Mouse (Mus musculus) heart, embryonic 14.5 days (tissue): ENCODE measurements around the gene Eif2ak4. TPM values are rescaled to one million over a fixed set of nuclear protein-coding genes. Genes with fewer than 3 reads are reported as not detected.

Experiments used
- ATAC-seq: fragments of 200-750 bp; cut with Nextera tagmentation; 2 replicates; pipeline ENCODE4 v1.8.0; 2017; ENCODE audit warnings: low read depth, moderate TSS enrichment; ENCODE audit not compliant: insufficient number of reproducible peaks, insufficient read depth, low FRiP score
- H3K27ac ChIP-seq, 2 experiments: fragments of 200-500 bp in 1 of 2; fragments of 300-500 bp in 1 of 2; sonication (generic) in 1 of 2; replicated peaks in 1 of 2; 2 replicates each; pipeline ENCODE4 v1.5.1; 2012 to 2014; ENCODE audit warnings: low read depth in 2 of 2, low read length in 2 of 2, control low read depth in 1 of 2, mild to moderate bottlenecking in 1 of 2, mixed read lengths in 1 of 2; ENCODE audit not compliant: control insufficient read depth in 1 of 2, insufficient read depth in 1 of 2
- H3K27me3 ChIP-seq: fragments of 300-500 bp; sonication (generic); 2 replicates; pipeline ENCODE4 v1.6.1; 2014; ENCODE audit warnings: mild to moderate bottlenecking, low read length, control low read depth; ENCODE audit not compliant: control insufficient read depth, insufficient read depth
- H3K36me3 ChIP-seq: fragments of 300-500 bp; sonication (generic); 2 replicates; pipeline ENCODE4 v1.6.1; 2014; ENCODE audit warnings: mild to moderate bottlenecking, control low read depth, low read length, mixed read lengths; ENCODE audit not compliant: control insufficient read depth, insufficient read depth
- H3K4me1 ChIP-seq, 2 experiments: fragments of 200-500 bp in 1 of 2; fragments of 300-500 bp in 1 of 2; sonication (generic) in 1 of 2; 2 replicates each; pipeline ENCODE4 v1.6.1; 2012 to 2014; ENCODE audit warnings: low read length in 2 of 2, control low read depth in 1 of 2, mixed read lengths in 1 of 2; ENCODE audit not compliant: control insufficient read depth in 2 of 2, insufficient read depth in 2 of 2
- H3K4me2 ChIP-seq: fragments of 300-500 bp; sonication (generic); 2 replicates; pipeline ENCODE4 v1.6.1; 2014; ENCODE audit warnings: mild to moderate bottlenecking, low read length
- H3K4me3 ChIP-seq, 2 experiments: fragments of 200-500 bp in 1 of 2; fragments of 300-500 bp in 1 of 2; sonication (generic) in 1 of 2; 2 replicates each; pipeline ENCODE4 v1.5.1; 2012 to 2014; ENCODE audit warnings: low read length in 2 of 2, mild to moderate bottlenecking in 2 of 2, control low read depth in 1 of 2, low read depth in 1 of 2, moderate library complexity in 1 of 2; ENCODE audit not compliant: control insufficient read depth in 1 of 2, insufficient read depth in 1 of 2
- H3K9ac ChIP-seq: fragments of 300-500 bp; sonication (generic); 2 replicates; pipeline ENCODE4 v1.6.1; 2014; ENCODE audit warnings: mild to moderate bottlenecking, low read length
- H3K9me3 ChIP-seq: fragments of 300-500 bp; sonication (generic); 2 replicates; pipeline ENCODE4 v1.6.1; 2016; ENCODE audit warnings: low read length, control low read depth; ENCODE audit not compliant: control insufficient read depth
- WGBS: fragments of 180-500 bp; shearing (Covaris S2); extraction: QIAGEN DNeasy Blood & Tissue Kit; methylation state at CpG from one replicate; pipeline ENCODE4 v1.1.7; 2014; 5-methylcytosine and 5-hydroxymethylcytosine counted together
- polyA plus RNA-seq: library from polyadenylated mRNA; unstranded; fragments of >200 nt; fragmentation: Nextera tagmentation; extraction: Ambion mirVana; gene quantifications from 2 replicates; pipeline ENCODE4 v1.2.1, GENCODE M21; 2014

The Eif2ak4 gene
- polyA plus RNA-seq, 1 experiment from 2014 or later = 6.7 TPM

GRCm38 (mm10) chr2:118464450-118464849 lies 76.0 kb downstream of the Eif2ak4 start:
- Histone ChIP-seq H3K4me3 (no peak overlapping the region), H3K36me3 (peaks cover 80% of the 10 kb centered on the region), H3K27ac (no peak overlapping the region), H3K27me3 (no peaks in the 10 kb centered on the region), H3K9me3 (no peaks in the 10 kb centered on the region), H3K4me2 (no peak overlapping the region), H3K4me1 (no peaks in the 10 kb centered on the region; a peak in 1 of 4 replicates), H3K9ac (no peak overlapping the region)
- 71% methylated on average over 3 of the region's 3 CpGs for WGBS
- no peak for ATAC-seq

GRCm38 (mm10) chr2:118465894-118466293 lies 77.5 kb downstream of the Eif2ak4 start:
- H3K4me2 ChIP-seq = no peak overlapping the region
- H3K36me3 ChIP-seq = peaks cover 87% of the 10 kb centered on the region

GRCm38 (mm10) chr2:118466601-118467000 lies 78.2 kb downstream of the Eif2ak4 start:
- no peaks in the 10 kb centered on the region for H3K27me3 ChIP-seq
- 46% methylated on average over 1 of the region's 1 CpGs for WGBS
- no peak overlapping the region for H3K27ac ChIP-seq
- no peak for ATAC-seq
- H3K4me3 ChIP-seq = no peak overlapping the region
- H3K4me2 ChIP-seq = no peak overlapping the region
- no peak overlapping the region for H3K9ac ChIP-seq
- H3K4me1 ChIP-seq = no peaks in the 10 kb centered on the region; a peak in 1 of 4 replicates
- H3K9me3 ChIP-seq = no peaks in the 10 kb centered on the region
- H3K36me3 ChIP-seq = peaks cover 94% of the 10 kb centered on the region

More at GRCm38 (mm10) chr2:118465894-118466293, 77.5 kb downstream of the Eif2ak4 start:
- Histone ChIP-seq H3K4me3 (no peak overlapping the region), H3K27ac (no peak overlapping the region), H3K4me1 (no peaks in the 10 kb centered on the region; a peak in 1 of 4 replicates), H3K27me3 (no peaks in the 10 kb centered on the region), H3K9me3 (no peaks in the 10 kb centered on the region), H3K9ac (no peak overlapping the region)
- no peak for ATAC-seq
- 40% methylated on average over 2 of the region's 2 CpGs for WGBS

GRCm38 (mm10) chr2:118468354-118468753 lies 79.9 kb downstream of the Eif2ak4 start:
- no peak overlapping the region for H3K9ac ChIP-seq
- no peaks in the 10 kb centered on the region; a peak in 1 of 4 replicates for H3K4me1 ChIP-seq
- no peaks in the 10 kb centered on the region for H3K27me3 ChIP-seq
- ATAC-seq = no peak
- H3K4me3 ChIP-seq = no peak overlapping the region
- H3K36me3 ChIP-seq = peaks cover 94% of the 10 kb centered on the region
- no peaks in the 10 kb centered on the region for H3K9me3 ChIP-seq
- no peak overlapping the region for H3K27ac ChIP-seq
- H3K4me2 ChIP-seq = no peak overlapping the region

GRCm38 (mm10) chr2:118478833-118479549 lies 90.6 kb downstream of the Eif2ak4 start:
- Histone ChIP-seq H3K4me3 (peak overlapping the region; percentile 85 to 90), H3K27ac (peak overlapping the region; percentile 76 to 82), H3K36me3 (peaks cover 41% of the 10 kb centered on the region), H3K27me3 (no peaks in the 10 kb centered on the region), H3K9ac (peak overlapping the region; percentile 93), H3K4me2 (peak overlapping the region; percentile 97), H3K4me1 (peaks cover 5 to 12% of the 10 kb centered on the region in 2 experiments), H3K9me3 (no peaks in the 10 kb centered on the region)
- WGBS = 2% methylated on average over 52 of the region's 52 CpGs
- ATAC-seq = peak; percentile 27; the same call in 1 of the 2 replicates

GRCm38 (mm10) chr2:118479550-118479909 lies 91.1 kb downstream of the Eif2ak4 start, which contains the start of gene Srp14:
Gene Srp14, minus strand, starts transcription at chr2:118479711.
- Histone ChIP-seq H3K4me3 (peak within 1 kb of the TSS; percentile 85 to 90), H3K9ac (peak within 1 kb of the TSS; percentile 93), H3K4me2 (peak within 1 kb of the TSS; percentile 97), H3K4me1 (peaks cover 5 to 12% of the 10 kb centered on the region in 2 experiments), H3K36me3 (peaks cover 35% of the 10 kb centered on the region), H3K9me3 (no peaks in the 10 kb centered on the region), H3K27ac (peak within 1 kb of the TSS; percentile 80 to 82), H3K27me3 (no peaks in the 10 kb centered on the region)
- WGBS = under 1% methylated on average over 35 of the region's 35 CpGs
- peak; percentile 82 for ATAC-seq

GRCm38 (mm10) chr2:118480886-118481285 lies 92.5 kb downstream of the Eif2ak4 start:
- H3K4me1 ChIP-seq = peaks cover 5 to 12% of the 10 kb centered on the region in 2 experiments
- no peak overlapping the region for H3K27ac ChIP-seq
- no peak for ATAC-seq
- H3K9ac ChIP-seq = no peak overlapping the region
- H3K27me3 ChIP-seq = no peaks in the 10 kb centered on the region
- H3K4me2 ChIP-seq = no peak overlapping the region
- no peaks in the 10 kb centered on the region for H3K9me3 ChIP-seq
- H3K4me3 ChIP-seq = no peak overlapping the region
- peaks cover 22% of the 10 kb centered on the region for H3K36me3 ChIP-seq
- WGBS = 87% methylated on average over 7 of the region's 7 CpGs
